Mouse (Mus musculus): ENCODE measurements at regions not wholly inside any gene's neighbourhood (a gene's known extent, or its start where the extent isn't known, plus 50 kb on each side); places are given as distances from the start of the nearest gene placed in this dataset.

GRCm38 (mm10) chr1:153962161-153962720 lies 62.2 kb upstream of the Teddm2 start:
- no peak for DNase-seq (ENCODE audit: low spot score in 2 of 2)

GRCm38 (mm10) chr1:153963744-153964342 lies 63.8 kb upstream of the Teddm2 start:
- DNase-seq (ENCODE audit: low spot score in 2 of 2): no peak

- no peak for DNase-seq (ENCODE audit: low spot score in 2 of 2)
Measured at GRCm38 (mm10) chr1:153969401-153969800, 69.4 kb upstream of the Teddm2 start.

- no peak for DNase-seq (ENCODE audit: low spot score in 2 of 2)
Measured at GRCm38 (mm10) chr1:153974300-153974699, 74.3 kb upstream of the Teddm2 start.

GRCm38 (mm10) chr1:153977963-153978726 lies 78.1 kb upstream of the Teddm2 start:
- DNase-seq (ENCODE audit: low spot score in 2 of 2): no peak

GRCm38 (mm10) chr1:153980886-153981285 lies 80.9 kb upstream of the Teddm2 start:
- peak; percentile 26 to 32 for DNase-seq (ENCODE audit: low spot score in 2 of 2)

GRCm38 (mm10) chr1:153985595-153985994 lies 85.6 kb upstream of the Teddm2 start:
- DNase-seq (ENCODE audit: low spot score in 2 of 2): no peak

- no peak for DNase-seq (ENCODE audit: low spot score in 2 of 2)
Measured at GRCm38 (mm10) chr1:153986632-153987031, 86.6 kb upstream of the Teddm2 start.

GRCm38 (mm10) chr1:153988297-153988696 lies 88.3 kb upstream of the Teddm2 start:
- DNase-seq (ENCODE audit: low spot score in 2 of 2): no peak

- DNase-seq (ENCODE audit: low spot score in 2 of 2): no peak
Measured at GRCm38 (mm10) chr1:153990651-153991435, 90.8 kb upstream of the Teddm2 start.

- no peak for DNase-seq (ENCODE audit: low spot score in 2 of 2)
Measured at GRCm38 (mm10) chr1:153992466-153992865, 92.4 kb upstream of the Teddm2 start.

GRCm38 (mm10) chr1:153994871-153995270 lies 94.8 kb upstream of the Teddm2 start:
- no peak for DNase-seq (ENCODE audit: low spot score in 2 of 2)

- DNase-seq (ENCODE audit: low spot score in 2 of 2): no peak
Measured at GRCm38 (mm10) chr1:153997201-153998181, 97.5 kb upstream of the Teddm2 start.

GRCm38 (mm10) chr1:153999776-154000175 lies 99.7 kb upstream of the Teddm2 start:
- DNase-seq (ENCODE audit: low spot score in 2 of 2): no peak

- DNase-seq (ENCODE audit: low spot score in 2 of 2): no peak
Measured at GRCm38 (mm10) chr1:154003669-154004068, 103.6 kb upstream of the Teddm2 start.

GRCm38 (mm10) chr1:154004647-154005046 lies 104.6 kb upstream of the Teddm2 start:
- no peak for DNase-seq (ENCODE audit: low spot score in 2 of 2)

- no peak for DNase-seq (ENCODE audit: low spot score in 2 of 2)
Measured at GRCm38 (mm10) chr1:154006055-154006454, 106.0 kb upstream of the Teddm2 start.

- no peak for DNase-seq (ENCODE audit: low spot score in 2 of 2)
Measured at GRCm38 (mm10) chr1:154007440-154007839, 107.4 kb upstream of the Teddm2 start.

- DNase-seq (ENCODE audit: low spot score in 2 of 2): no peak
Measured at GRCm38 (mm10) chr1:154008593-154009310, 108.7 kb upstream of the Teddm2 start.

- DNase-seq (ENCODE audit: low spot score in 2 of 2): no peak
Measured at GRCm38 (mm10) chr1:154010681-154011080, 110.7 kb upstream of the Teddm2 start.
